Mouse (Mus musculus) granulocyte monocyte progenitor cell, adult 5-6 weeks (primary cell): Measurements from ENCODE around the gene Prmt9. TPM values are rescaled to one million over a fixed set of nuclear protein-coding genes. Genes with fewer than 3 reads are reported as not detected.

Experiments used
- ATAC-seq: replicated peaks from 2 replicates; pipeline ENCODE4 v1.8.0; 2016; ENCODE audit warnings: mild to moderate bottlenecking, moderate TSS enrichment, inconsistent platforms; ENCODE audit not compliant: poor library complexity, severe bottlenecking
- total RNA-seq, 2 experiments: library from RNA; stranded (forward) in 1 of 2; stranded (reverse) in 1 of 2; fragments of 200-712, 200-1000 nt in 1 of 2; fragments of >200 nt in 1 of 2; fragmentation: Nextera tagmentation in 1 of 2; gene quantifications; 2 replicates each; pipeline ENCODE4 v1.2.3; 2014 to 2017

Gene Prmt9
- total RNA-seq (2014; fragmentation: Nextera tagmentation) (14.7 and 22.3 TPM in 2 replicates), total RNA-seq (2017) (23.1 TPM in 2 replicates)

- peak; percentile 91 for ATAC-seq
These were observed at the start of gene Prmt9 for GRCm38 (mm10) chr8:77549121-77549706. Gene Prmt9, plus strand, starts transcription at chr8:77549397.

DNA sequence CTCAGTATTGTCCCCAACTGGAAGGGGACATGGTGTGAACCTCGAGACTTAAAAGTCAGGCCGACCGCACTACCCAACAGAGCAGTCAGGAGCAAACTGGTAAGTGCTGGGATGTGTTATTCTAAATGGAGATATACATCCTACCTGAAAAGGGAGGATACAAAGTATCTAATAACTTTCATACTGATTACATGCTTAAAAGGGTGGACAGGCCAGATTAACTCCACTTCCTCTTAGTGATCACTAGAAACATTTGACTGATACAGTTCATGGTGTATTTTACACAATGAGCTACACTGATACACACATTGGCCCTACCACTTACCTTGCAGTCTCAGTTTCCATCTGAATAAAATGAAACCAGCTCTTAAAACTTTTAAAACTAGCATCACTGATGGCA, 48.9 kb upstream of the Prmt9 start:
- ATAC-seq, result no peak

DNA sequence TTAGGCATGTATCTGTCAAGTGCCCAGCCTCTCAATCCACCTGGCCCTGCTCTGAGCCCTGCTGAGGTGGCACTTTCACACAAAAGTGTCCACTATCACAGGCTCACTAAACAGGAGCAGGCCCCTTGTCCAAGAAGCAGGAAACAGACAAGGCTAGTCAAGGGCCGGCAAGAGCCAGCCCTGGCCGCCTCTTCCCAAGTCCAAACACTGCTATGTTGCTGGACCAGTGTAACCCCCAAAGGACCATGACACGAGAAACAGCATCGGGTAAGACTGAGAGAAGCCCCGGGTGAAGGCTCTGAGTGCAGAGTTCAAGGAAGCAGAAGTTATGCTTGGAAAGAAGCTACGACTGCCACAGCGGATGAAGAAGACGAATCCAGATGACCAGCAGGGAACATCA, 48.1 kb upstream of the Prmt9 start:
- ATAC-seq, result no peak

- ATAC-seq, result no peak
These were observed 46.6 kb upstream of the Prmt9 start for GRCm38 (mm10) chr8:77502547-77502946.

- ATAC-seq, result no peak
These were observed 42.7 kb upstream of the Prmt9 start for GRCm38 (mm10) chr8:77506539-77506938.

DNA sequence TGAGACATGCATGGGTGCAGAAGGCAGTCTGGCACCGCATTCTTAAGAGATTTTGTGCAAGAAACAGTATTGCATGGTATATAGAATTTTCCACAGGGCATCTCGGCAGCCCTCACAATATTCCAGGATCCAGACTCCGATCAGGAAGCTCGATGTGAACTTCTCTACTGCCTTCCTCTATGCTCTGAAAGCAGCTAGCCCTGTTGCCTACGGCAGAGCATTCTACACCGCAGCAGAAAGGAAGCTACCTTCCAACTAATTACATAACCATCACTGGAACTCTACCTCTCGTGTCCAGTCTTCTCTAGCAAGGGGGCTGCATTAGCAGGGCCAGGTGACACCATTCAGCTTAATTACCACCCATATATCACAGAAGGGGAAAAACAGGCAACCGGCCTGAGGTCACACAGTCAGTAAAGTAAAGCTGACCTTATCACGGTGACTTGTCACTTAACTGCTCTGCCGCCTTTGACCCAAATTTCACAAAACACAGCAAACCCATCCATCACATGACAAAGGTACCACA, 41.6 kb upstream of the Prmt9 start:
- no peak for ATAC-seq

- peak; percentile 90 for ATAC-seq
These were observed 40.2 kb upstream of the Prmt9 start for GRCm38 (mm10) chr8:77509044-77509443.

GRCm38 (mm10) chr8:77510426-77510825, 38.8 kb upstream of the Prmt9 start:
- ATAC-seq, result no peak

DNA sequence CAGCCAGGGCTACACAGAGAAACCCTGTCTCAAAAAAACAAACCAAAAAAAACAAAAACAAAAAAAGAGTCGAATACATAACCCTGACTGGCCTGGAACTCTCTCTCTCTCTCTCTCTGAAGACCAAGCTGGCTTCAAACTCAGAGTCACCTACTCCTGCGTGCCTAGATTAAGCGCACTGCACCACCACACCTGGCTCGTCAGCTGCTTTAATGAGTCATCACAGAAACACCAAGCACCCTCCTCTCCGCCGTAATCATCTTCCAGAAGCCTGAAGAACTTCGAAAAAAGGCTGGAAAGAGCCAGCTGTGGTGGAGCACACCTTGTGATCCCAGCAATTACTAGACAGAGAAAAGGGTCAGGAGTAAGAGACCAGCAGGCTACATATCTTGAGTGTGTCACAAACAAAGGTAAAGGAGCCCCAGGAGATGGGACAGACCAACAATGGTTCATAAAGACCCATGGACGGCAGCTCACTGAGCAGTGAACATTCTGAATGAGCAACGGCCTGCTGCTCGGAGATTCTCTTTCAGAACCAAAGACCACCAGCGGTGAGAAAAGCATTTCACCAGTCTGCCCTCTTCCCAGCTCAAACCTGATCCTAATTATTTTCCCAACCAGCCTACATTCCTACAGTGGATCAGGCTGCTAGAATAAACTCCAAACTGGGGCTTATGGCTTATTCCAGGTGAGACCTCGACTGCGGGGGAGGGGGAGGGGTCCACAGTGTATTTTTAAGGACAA, 37.3 kb upstream of the Prmt9 start:
- ATAC-seq, result no peak

GRCm38 (mm10) chr8:77515201-77515600, 34.0 kb upstream of the Prmt9 start:
- no peak for ATAC-seq

DNA sequence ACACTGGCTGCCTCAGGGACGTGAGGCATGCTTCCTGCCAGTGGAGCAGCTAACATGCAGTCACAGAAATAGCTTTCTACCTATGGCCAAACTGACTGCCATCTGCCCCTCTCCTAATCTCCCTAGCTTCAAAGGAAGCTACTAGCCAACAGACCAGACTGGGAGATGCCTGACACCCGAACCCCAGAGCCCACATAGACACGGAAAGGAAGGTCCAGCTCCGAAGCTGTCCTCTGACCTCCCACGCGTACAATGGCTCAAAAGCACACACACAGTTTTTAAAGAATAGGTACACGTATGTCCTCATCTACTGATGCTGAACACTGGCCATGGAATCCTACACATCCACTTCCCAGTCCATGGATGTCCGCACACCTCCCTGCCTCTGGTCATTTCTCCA, 33.4 kb upstream of the Prmt9 start:
- ATAC-seq, result no peak

- no peak for ATAC-seq
These were observed 32.4 kb upstream of the Prmt9 start for GRCm38 (mm10) chr8:77516845-77517244.

- peak; percentile 91 for ATAC-seq
These were observed 31.6 kb upstream of the Prmt9 start, which contains the start of gene Arhgap10 for GRCm38 (mm10) chr8:77517301-77518200. Gene Arhgap10, minus strand, starts transcription at chr8:77517953.

- ATAC-seq, result peak; percentile 20; the same call in 1 of the 2 replicates
These were observed 30.7 kb upstream of the Prmt9 start for GRCm38 (mm10) chr8:77518201-77519115.

DNA sequence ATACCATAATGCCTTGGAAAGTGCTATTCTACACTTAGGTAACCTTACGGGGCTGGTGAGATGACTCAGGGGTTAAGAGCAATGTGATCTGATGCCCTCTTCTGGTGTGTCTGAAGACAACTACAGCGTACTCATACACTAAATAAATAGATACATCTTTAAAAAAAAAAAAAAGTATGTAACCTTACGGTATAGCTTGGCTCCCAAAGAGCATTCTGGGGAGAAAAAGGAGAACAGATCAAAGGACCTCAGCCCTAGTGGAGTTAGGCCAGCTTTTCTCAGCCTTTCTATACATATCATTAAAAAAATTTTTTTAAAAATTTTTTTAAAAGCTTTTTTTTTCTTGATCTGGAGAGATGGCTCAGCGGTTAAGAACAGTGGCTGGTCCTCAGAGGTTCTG, 28.6 kb upstream of the Prmt9 start:
- no peak for ATAC-seq

DNA sequence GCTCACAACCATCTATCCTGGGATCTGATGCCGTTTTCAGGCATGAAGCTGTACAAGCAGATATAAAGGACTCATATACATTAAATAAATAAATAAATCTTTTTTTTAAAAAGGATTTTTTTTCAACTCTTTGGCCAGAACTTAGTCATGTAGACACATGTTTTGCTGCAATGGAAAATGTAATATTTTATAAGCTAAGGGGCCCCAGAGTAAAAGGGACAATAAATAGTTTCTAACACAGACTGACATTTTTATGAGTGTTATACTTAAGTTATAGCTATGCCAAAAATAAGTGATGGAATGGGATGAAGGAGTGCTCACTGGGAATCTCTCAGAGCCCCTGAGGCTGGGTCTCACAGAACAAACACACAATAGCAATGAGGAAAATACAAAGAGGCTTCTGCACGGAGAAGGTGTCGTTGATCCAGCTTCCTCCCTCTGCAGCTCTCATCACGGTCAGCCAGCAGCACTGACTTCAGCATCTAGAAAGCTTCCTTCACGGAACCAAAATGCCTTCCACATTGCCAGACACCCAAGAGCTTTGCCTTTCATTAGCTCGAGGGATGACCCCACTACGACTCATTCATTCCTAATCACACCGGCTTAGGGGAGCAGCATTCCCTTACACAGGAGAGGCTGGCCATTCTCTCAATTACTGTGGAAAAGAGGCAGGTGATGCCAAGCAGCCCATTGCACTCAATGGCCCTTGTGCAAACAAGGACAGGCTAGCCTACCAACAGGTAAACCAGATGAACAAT, 28.0 kb upstream of the Prmt9 start:
- no peak for ATAC-seq

GRCm38 (mm10) chr8:77522984-77523383, 26.2 kb upstream of the Prmt9 start:
- ATAC-seq, result no peak

GRCm38 (mm10) chr8:77524018-77524615, 25.1 kb upstream of the Prmt9 start:
- ATAC-seq, result no peak
